Mouse (Mus musculus) forebrain, embryonic 14.5 days (tissue): ENCODE results near the gene Aipl1. TPM values are rescaled to one million over a fixed set of nuclear protein-coding genes. Genes with fewer than 3 reads are reported as not detected.

ENCODE experiments used
- ATAC-seq: fragments of 200-750 bp; cut with Nextera tagmentation; 2 replicates; pipeline ENCODE4 v1.8.0; 2017; ENCODE audit warnings: mild to moderate bottlenecking, moderate library complexity
- DNase-seq: peaks from one replicate; pipeline ENCODE4 v3.0.0-alpha.2; 2015; ENCODE audit warnings: low spot score
- H3K27ac ChIP-seq: fragments of 300-500 bp; sonication (generic); 2 replicates; pipeline ENCODE4 v1.5.1; 2014; ENCODE audit warnings: low read depth, mild to moderate bottlenecking, control low read depth, low read length, moderate library complexity
- H3K27me3 ChIP-seq: fragments of 300-500 bp; sonication (generic); replicated peaks from 2 replicates; pipeline ENCODE4 v1.6.1; 2014; ENCODE audit warnings: low read length, control low read depth, mixed read lengths; ENCODE audit not compliant: control insufficient read depth, insufficient read depth
- H3K36me3 ChIP-seq: fragments of 300-500 bp; sonication (generic); 2 replicates; pipeline ENCODE4 v1.6.1; 2014; ENCODE audit warnings: low read length, control low read depth; ENCODE audit not compliant: control insufficient read depth, insufficient read depth
- H3K4me1 ChIP-seq: fragments of 300-500 bp; sonication (generic); 2 replicates; pipeline ENCODE4 v1.6.1; 2014; ENCODE audit warnings: antibody characterized with exemption, low read length, control low read depth; ENCODE audit not compliant: control insufficient read depth, insufficient read depth
- H3K4me2 ChIP-seq: fragments of 300-500 bp; sonication (generic); 2 replicates; pipeline ENCODE4 v1.6.1; 2014; ENCODE audit warnings: mild to moderate bottlenecking, control low read depth, low read length
- H3K4me3 ChIP-seq: fragments of 300-500 bp; sonication (generic); 2 replicates; pipeline ENCODE4 v1.5.1; 2014; ENCODE audit warnings: low read depth, low read length, control low read depth
- H3K9ac ChIP-seq: fragments of 300-500 bp; sonication (generic); 2 replicates; pipeline ENCODE4 v1.6.1; 2014; ENCODE audit warnings: mild to moderate bottlenecking, low read length, control low read depth, moderate library complexity
- H3K9me3 ChIP-seq: fragments of 300-500 bp; sonication (generic); replicated peaks from 2 replicates; pipeline ENCODE4 v1.6.1; 2016; ENCODE audit warnings: low read length, control low read depth, mixed read lengths; ENCODE audit not compliant: control insufficient read depth
- WGBS: fragments of 180-500 bp; shearing (Covaris S2); extraction: QIAGEN DNeasy Blood & Tissue Kit; methylation state at CpG from one replicate; pipeline ENCODE4 v1.1.7; 2014; 5-methylcytosine and 5-hydroxymethylcytosine counted together
- polyA plus RNA-seq: library from polyadenylated mRNA; unstranded; fragments of >200 nt; fragmentation: Nextera tagmentation; extraction: Ambion mirVana; gene quantifications from 2 replicates; pipeline ENCODE4 v1.2.1, GENCODE M21; 2014

Aipl1 gene
- polyA plus RNA-seq, 1 experiment from 2014 or later: 0.09 TPM

GRCm38 (mm10) chr11:71985101-71985711, 52.1 kb downstream of the Aipl1 start:
- DNase-seq (peak; percentile 63), ATAC-seq (peak; percentile 50; the same call in 1 of the 2 replicates)
- H3K9ac ChIP-seq: no peak overlapping the region
- H3K27me3 ChIP-seq: no peaks in the 10 kb centered on the region
- 20% methylated on average over 4 of the region's 4 CpGs for WGBS
- no peaks in the 10 kb centered on the region for H3K9me3 ChIP-seq
- no peak overlapping the region for H3K4me3 ChIP-seq
- H3K36me3 ChIP-seq: no peaks in the 10 kb centered on the region
- no peak overlapping the region for H3K4me2 ChIP-seq
- H3K4me1 ChIP-seq: peaks cover 26% of the 10 kb centered on the region
- peak overlapping the region; percentile 45; the same call in 1 of the 2 replicates for H3K27ac ChIP-seq

GRCm38 (mm10) chr11:71984093-71984492, 53.2 kb downstream of the Aipl1 start:
- no peak for ATAC-seq
- no peak overlapping the region for H3K9ac ChIP-seq
- no peaks in the 10 kb centered on the region for H3K36me3 ChIP-seq
- H3K27ac ChIP-seq: no peak overlapping the region
- 84% methylated on average over 2 of the region's 2 CpGs for WGBS
- H3K4me3 ChIP-seq: no peak overlapping the region
- H3K4me2 ChIP-seq: no peak overlapping the region
- no peak for DNase-seq
- H3K4me1 ChIP-seq: peaks cover 26% of the 10 kb centered on the region
- no peaks in the 10 kb centered on the region for H3K9me3 ChIP-seq
- no peaks in the 10 kb centered on the region for H3K27me3 ChIP-seq

Other genes with a start within 250 kb of the Aipl1 start
- 97.8 and 123 TPM in 2 replicates for gene Pimreg, start 4.5 kb upstream of the Aipl1 start, polyA plus RNA-seq
- 0.94 and 1.4 TPM in 2 replicates for gene Pitpnm3, start 98.3 kb upstream of the Aipl1 start, polyA plus RNA-seq
- 0.07 and 0.15 TPM in 2 replicates for gene Gm43951, start 169.3 kb upstream of the Aipl1 start, polyA plus RNA-seq
- gene 4933427D14Rik, start 169.9 kb upstream of the Aipl1 start, polyA plus RNA-seq: 12.8 and 19.9 TPM in 2 replicates
- 118 and 131 TPM in 2 replicates for gene Txndc17, start 170.0 kb upstream of the Aipl1 start, polyA plus RNA-seq
- 64.7 and 69.6 TPM in 2 replicates for gene Med31, start 178.1 kb upstream of the Aipl1 start, polyA plus RNA-seq
- gene Slc13a5, start 229.7 kb upstream of the Aipl1 start, polyA plus RNA-seq: 0.24 and 0.51 TPM in 2 replicates